Mouse (Mus musculus) embryonic facial prominence, embryonic 10.5 days (tissue): ENCODE results near the gene Fchsd2. TPM values are rescaled to one million over a fixed set of nuclear protein-coding genes. Genes with fewer than 3 reads are reported as not detected.

Source experiments
- DNase-seq: peaks from one replicate; pipeline ENCODE4 v3.0.0-alpha.2; 2017; ENCODE audit warnings: low spot score
- H3K27ac ChIP-seq: fragments of 300-500 bp; sonication (generic); replicated peaks from 2 replicates; pipeline ENCODE4 v1.5.1; 2016; ENCODE audit warnings: mild to moderate bottlenecking
- H3K27me3 ChIP-seq: fragments of 300-500 bp; sonication (generic); replicated peaks from 2 replicates; pipeline ENCODE4 v1.6.1; 2016; ENCODE audit warnings: low read depth, mild to moderate bottlenecking; ENCODE audit not compliant: poor library complexity, severe bottlenecking
- H3K36me3 ChIP-seq: fragments of 300-500 bp; sonication (generic); replicated peaks from 2 replicates; pipeline ENCODE4 v1.6.1; 2016; ENCODE audit warnings: mild to moderate bottlenecking, moderate library complexity
- H3K4me1 ChIP-seq: fragments of 300-500 bp; sonication (generic); 2 replicates; pipeline ENCODE4 v1.6.1; 2016
- H3K4me3 ChIP-seq: fragments of 300-500 bp; sonication (generic); 2 replicates; pipeline ENCODE4 v1.5.1; 2016; ENCODE audit warnings: mild to moderate bottlenecking, moderate library complexity
- H3K9me3 ChIP-seq: fragments of 300-500 bp; sonication (generic); 2 replicates; pipeline ENCODE4 v1.6.1; 2016; ENCODE audit warnings: mild to moderate bottlenecking
- WGBS: fragments of 180-500 bp; shearing (Covaris S2); methylation state at CpG from one replicate; pipeline ENCODE4 v1.1.7; 2016; 5-methylcytosine and 5-hydroxymethylcytosine counted together
- polyA plus RNA-seq: library from polyadenylated mRNA; unstranded; fragments of >200 nt; fragmentation: Nextera tagmentation; extraction: Ambion mirVana; gene quantifications from 2 replicates; pipeline ENCODE4 v1.2.1, GENCODE M21; 2016

Fchsd2 gene
- polyA plus RNA-seq, 1 experiment from 2014 or later: 20.9 TPM

DNA sequence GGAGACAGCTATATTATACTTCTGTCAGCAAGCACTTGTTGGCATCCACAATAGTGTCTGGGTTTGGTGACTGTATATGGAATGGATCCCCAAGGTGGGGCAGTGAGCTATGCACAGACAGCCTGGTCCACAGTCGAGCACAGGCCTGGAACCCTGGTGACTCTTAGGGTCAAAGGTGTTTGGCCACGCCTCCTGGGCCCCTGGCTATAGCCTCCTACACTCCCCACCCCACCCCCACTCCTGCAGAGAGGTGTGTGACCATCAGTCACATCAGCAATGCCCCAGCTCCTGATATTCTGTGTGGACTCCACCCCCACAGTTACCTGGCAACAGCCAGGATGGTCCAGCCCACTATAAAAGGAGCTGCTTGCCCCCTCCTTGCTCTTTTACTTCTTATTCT lies 73.9 kb downstream of the Fchsd2 start:
- WGBS: 40% methylated on average over 2 of the region's 2 CpGs
- Histone ChIP-seq H3K4me3 (no peak overlapping the region), H3K27me3 (no peaks in the 10 kb centered on the region), H3K4me1 (peaks cover 5% of the 10 kb centered on the region; the same call in 1 of the 2 replicates), H3K27ac (no peak overlapping the region), H3K9me3 (no peaks in the 10 kb centered on the region), H3K36me3 (no peaks in the 10 kb centered on the region; the same call in 1 of the 2 replicates)
- no peak for DNase-seq

DNA sequence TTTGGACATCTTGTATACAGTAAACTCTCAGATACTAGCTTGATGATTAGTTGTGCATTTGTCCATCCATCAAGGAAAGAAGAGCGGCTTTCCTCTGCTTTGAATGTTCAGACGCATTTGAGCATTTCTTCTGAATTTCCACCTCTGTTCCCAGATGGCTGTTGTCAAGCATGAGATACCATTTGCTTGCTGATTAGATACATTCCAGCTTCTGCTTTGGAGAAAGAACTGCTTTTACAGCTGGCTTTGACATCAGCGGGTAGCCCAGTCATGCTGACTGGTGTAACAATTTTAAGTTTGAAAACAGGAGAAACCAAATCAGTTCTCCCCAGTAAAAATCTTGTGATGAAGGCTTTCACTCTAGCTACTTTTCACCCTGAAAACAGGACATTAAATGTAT lies 77.8 kb downstream of the Fchsd2 start:
- no peak for DNase-seq
- Histone ChIP-seq H3K27me3 (no peaks in the 10 kb centered on the region), H3K27ac (no peak overlapping the region), H3K36me3 (no peaks in the 10 kb centered on the region; the same call in 1 of the 2 replicates), H3K4me3 (no peak overlapping the region), H3K4me1 (peaks cover 7% of the 10 kb centered on the region; the same call in 1 of the 2 replicates), H3K9me3 (no peaks in the 10 kb centered on the region)
- 52% methylated on average over 3 of the region's 3 CpGs for WGBS

DNA sequence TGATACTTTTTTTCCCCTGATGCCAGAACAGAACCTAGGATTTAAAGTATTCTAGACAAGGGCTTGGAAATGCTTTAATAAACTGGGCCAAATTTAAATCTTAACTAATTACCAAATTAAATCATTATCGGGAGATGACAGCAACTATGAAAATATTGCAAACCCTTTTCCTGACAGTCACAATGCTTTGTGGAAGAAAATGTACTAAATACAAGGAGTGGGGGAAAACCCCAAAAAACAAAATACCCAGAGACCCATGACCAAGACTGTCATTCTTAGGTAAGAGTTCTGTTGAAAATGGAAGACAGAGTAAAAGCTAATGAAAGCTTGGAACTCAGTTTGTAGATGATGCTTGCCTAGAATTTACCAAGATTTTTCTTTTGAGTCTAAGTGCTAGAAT lies 78.3 kb downstream of the Fchsd2 start:
- H3K4me3 ChIP-seq: no peak overlapping the region

DNA sequence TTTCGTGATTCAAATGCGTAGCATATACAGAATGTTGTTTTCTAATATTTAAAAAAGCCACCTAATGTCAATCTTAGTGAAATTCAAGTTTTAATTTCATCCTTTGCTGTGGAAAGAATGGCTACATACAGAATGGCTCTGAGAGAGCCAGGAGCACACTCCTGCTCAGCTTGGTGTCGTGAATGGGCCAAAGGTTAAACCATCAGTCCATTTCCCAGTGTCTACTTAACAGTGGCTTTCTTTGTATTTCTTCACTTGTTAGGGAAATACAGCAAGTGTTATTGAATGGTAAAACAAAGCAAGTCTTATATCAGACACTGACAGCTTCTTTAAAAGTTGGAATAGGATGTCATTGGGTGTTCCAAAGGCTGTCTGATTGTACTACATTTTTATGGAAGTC lies 80.7 kb downstream of the Fchsd2 start:
- no peaks in the 10 kb centered on the region; the same call in 1 of the 2 replicates for H3K36me3 ChIP-seq
- WGBS: 64% methylated on average over 3 of the region's 3 CpGs
- no peak for DNase-seq
- H3K27ac ChIP-seq: no peak overlapping the region
- 0 out of 2 replicates have a peak, but pooled peaks cover 2% of the 10 kb centered on the region for H3K4me1 ChIP-seq
- no peaks in the 10 kb centered on the region for H3K27me3 ChIP-seq
- H3K9me3 ChIP-seq: no peaks in the 10 kb centered on the region
- H3K4me3 ChIP-seq: no peak overlapping the region

More for the DNA sequence above, 78.3 kb downstream of the Fchsd2 start:
- DNase-seq: no peak
- 87% methylated on average over 1 of the region's 1 CpGs for WGBS
- H3K27ac ChIP-seq: no peak overlapping the region
- H3K36me3 ChIP-seq: no peaks in the 10 kb centered on the region; the same call in 1 of the 2 replicates
- H3K9me3 ChIP-seq: no peaks in the 10 kb centered on the region
- H3K4me1 ChIP-seq: peaks cover 7% of the 10 kb centered on the region; the same call in 1 of the 2 replicates
- no peaks in the 10 kb centered on the region for H3K27me3 ChIP-seq

DNA sequence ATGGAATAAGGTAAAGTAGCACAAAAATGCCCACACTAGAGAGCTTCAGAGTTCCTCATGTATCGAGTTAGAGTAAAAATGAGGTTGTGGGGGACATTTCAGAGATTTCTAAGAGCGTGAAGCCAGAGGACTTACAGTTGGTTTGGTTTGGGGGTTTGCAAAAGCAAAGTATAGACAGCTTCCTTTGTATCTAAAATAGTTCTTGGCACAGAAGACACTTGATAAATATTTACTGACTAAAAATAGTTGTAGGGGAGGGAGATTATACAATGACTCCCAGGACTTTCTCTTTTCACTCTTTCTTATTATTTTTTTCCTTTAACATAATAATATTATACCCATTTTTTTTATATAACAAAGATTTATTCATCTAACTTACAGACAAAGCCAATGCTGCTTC lies 86.1 kb downstream of the Fchsd2 start:
- no peak overlapping the region for H3K27ac ChIP-seq
- WGBS: 95% methylated on average over 2 of the region's 2 CpGs
- no peaks in the 10 kb centered on the region for H3K27me3 ChIP-seq
- no peaks in the 10 kb centered on the region for H3K9me3 ChIP-seq
- peaks cover 4% of the 10 kb centered on the region; the same call in 1 of the 2 replicates for H3K36me3 ChIP-seq
- H3K4me1 ChIP-seq: no peaks in the 10 kb centered on the region
- no peak overlapping the region for H3K4me3 ChIP-seq
- no peak for DNase-seq

DNA sequence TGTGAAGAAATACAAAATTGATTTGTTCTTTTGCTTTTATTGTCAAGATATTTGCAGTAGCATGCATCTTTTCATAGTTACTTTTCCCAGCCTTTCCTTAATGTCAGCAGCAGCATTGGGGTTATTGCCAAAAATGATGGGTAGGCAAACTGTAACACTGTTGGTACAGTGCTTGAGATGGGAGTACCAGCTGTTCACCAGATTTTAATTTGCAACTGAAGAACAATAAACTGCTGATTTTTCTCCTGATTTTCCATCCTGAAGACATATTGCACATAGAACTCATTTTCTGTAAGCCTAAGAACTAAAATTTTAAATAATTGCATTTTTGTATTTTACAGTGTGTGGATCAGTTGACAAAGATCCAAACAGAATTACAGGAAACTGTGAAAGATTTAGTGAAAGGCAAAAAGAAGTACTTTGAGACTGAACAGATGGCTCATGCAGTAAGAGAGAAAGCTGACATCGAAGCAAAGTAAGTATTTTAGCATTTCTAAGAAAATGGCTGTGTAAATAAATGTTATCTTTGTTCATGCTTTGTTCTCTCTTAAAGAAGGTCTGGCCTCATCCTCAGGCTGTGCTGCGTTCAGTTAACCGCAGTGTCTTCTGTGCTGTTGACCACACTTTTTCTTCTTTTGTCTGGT lies 98.8 kb downstream of the Fchsd2 start:
- Histone ChIP-seq H3K36me3 (peaks cover 28% of the 10 kb centered on the region), H3K27me3 (no peaks in the 10 kb centered on the region), H3K9me3 (no peaks in the 10 kb centered on the region), H3K4me1 (no peaks in the 10 kb centered on the region), H3K4me3 (no peak overlapping the region), H3K27ac (no peak overlapping the region)
- no peak for DNase-seq
- 93% methylated on average over 3 of the region's 3 CpGs for WGBS

DNA sequence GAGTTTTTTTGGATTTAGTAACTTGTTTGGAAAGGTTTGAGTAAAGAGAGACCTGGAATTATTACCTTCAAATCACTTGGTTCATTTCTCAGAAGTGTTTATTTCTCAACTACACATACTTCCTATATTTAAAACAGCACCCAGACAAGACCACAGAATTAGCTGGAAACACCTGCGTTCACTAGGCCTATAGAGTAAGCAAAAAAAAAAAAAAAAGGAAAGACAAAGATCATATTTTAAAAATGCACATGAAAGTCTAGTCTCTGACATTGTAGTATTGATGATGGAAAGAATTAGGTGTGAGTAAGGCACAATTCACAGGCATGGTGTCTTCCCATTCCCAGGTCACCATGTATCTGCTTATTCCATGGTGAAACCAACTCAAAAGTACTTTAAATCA lies 118.2 kb downstream of the Fchsd2 start:
- H3K27me3 ChIP-seq: no peaks in the 10 kb centered on the region
- no peak for DNase-seq
- 91% methylated on average over 1 of the region's 1 CpGs for WGBS
- no peaks in the 10 kb centered on the region for H3K4me1 ChIP-seq
- no peak overlapping the region for H3K4me3 ChIP-seq
- peaks cover 5% of the 10 kb centered on the region for H3K36me3 ChIP-seq
- no peak overlapping the region for H3K27ac ChIP-seq
- H3K9me3 ChIP-seq: no peaks in the 10 kb centered on the region

DNA sequence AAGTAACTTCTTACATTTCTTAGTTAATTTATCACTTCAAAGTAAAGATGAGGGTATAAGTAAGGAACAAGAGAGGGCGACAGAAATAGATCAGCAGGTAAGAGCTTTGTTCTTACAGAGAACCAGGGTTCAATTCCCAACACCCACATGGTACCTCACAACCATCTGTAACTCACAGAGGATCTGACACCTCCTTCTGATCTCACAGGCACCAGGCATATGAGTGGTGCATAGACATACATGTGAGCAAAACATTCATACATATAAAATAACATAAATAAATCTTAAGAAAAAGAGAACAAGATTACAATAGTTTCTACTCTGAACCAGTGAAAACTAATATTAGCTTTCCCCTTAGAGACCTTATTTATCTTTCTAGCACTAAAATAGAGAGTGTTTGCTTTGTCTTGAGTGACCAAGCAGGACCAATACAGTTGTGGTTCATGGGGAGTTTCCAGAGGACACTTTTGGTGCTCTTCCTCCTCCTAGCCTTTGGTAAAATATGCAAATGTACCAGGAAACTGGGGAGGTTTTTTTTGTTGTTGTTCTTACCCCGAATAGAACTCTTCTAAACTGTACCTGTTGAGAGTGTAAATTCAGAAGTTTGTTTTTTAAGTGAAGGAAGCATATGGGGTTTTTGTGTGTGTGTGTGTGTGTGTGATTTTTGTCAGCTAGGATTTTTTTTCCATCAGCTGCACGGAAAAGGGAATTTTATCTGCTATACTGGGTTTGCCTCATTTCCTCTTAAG lies 121.0 kb downstream of the Fchsd2 start:
- Histone ChIP-seq H3K27me3 (no peaks in the 10 kb centered on the region), H3K27ac (no peak overlapping the region), H3K9me3 (no peaks in the 10 kb centered on the region), H3K36me3 (peaks cover 5% of the 10 kb centered on the region), H3K4me3 (no peak overlapping the region), H3K4me1 (no peaks in the 10 kb centered on the region)
- DNase-seq: no peak
- 88% methylated on average over 3 of the region's 3 CpGs for WGBS

DNA sequence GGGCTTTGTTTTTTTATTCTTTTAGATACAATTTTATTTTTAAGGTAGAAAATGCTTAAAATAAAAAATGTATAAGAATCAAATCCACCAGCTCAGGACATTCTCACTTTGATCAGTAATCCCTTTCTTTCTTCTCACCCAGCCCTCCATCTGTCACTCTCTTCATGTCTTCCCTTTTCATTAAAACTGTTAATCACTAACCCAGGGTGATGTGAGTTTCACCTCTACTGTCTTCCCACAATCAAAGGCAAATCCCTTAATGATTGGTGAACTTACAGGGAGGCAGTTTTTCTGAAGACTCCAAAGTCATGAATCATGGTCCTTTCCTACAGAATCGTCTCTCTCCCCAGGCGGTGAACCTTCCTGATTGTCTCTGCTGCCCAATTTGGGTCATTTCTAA lies 124.1 kb downstream of the Fchsd2 start:
- WGBS: 92% methylated on average over 2 of the region's 2 CpGs
- no peak overlapping the region for H3K27ac ChIP-seq
- no peaks in the 10 kb centered on the region for H3K9me3 ChIP-seq
- H3K36me3 ChIP-seq: peaks cover 5% of the 10 kb centered on the region
- no peaks in the 10 kb centered on the region for H3K4me1 ChIP-seq
- DNase-seq: no peak
- no peaks in the 10 kb centered on the region for H3K27me3 ChIP-seq
- no peak overlapping the region for H3K4me3 ChIP-seq

DNA sequence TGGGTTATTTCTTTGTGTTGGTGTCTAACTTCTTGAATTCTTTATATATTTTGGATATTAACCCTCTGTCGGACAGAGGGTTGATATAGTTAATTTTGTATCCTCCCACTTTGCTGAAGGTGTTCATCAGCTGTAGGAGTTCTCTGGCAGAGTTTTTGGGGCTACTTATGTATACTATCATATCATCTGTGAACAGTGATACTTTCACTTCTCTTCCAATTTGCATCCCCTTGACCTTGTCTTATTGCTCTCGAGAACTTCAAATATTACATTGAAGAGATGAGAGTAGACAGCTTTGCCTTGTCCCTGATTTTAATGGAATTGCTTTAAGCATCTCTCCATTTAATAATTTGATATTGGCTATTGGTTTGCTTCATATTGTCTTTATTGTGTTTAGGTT lies 130.8 kb downstream of the Fchsd2 start:
- 90% methylated on average over 2 of the region's 2 CpGs for WGBS
- H3K4me3 ChIP-seq: no peak overlapping the region

DNA sequence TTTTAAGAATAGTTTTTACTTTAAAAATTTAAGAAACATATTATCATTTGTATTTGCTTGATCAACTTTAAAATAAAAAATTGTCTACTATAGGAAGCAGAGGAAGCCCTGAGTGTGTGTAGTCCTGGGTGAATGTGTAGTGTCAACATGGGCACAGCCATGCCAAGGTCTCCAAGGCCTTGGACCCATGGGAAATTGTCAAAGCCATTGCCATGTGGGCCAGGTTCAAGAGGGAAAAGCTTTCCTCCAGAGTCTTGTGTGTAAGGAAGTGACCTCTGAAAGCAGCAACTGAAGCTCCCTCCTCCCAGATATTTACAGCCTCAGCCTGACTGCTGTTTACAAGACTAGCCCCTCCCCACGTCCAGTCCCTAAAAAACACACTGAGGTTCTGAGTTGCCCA lies 136.7 kb downstream of the Fchsd2 start:
- H3K4me1 ChIP-seq: 0 out of 2 replicates have a peak, but pooled peaks cover 4% of the 10 kb centered on the region
- H3K9me3 ChIP-seq: no peaks in the 10 kb centered on the region
- no peaks in the 10 kb centered on the region for H3K36me3 ChIP-seq
- H3K4me3 ChIP-seq: no peak overlapping the region
- no peak for DNase-seq
- no peak overlapping the region for H3K27ac ChIP-seq
- WGBS: 79% methylated on average over 1 of the region's 1 CpGs
- no peaks in the 10 kb centered on the region for H3K27me3 ChIP-seq

More for the DNA sequence above, 130.8 kb downstream of the Fchsd2 start:
- no peak overlapping the region for H3K27ac ChIP-seq
- H3K9me3 ChIP-seq: no peaks in the 10 kb centered on the region
- H3K36me3 ChIP-seq: no peaks in the 10 kb centered on the region
- DNase-seq: no peak
- H3K4me1 ChIP-seq: no peaks in the 10 kb centered on the region
- H3K27me3 ChIP-seq: no peaks in the 10 kb centered on the region

DNA sequence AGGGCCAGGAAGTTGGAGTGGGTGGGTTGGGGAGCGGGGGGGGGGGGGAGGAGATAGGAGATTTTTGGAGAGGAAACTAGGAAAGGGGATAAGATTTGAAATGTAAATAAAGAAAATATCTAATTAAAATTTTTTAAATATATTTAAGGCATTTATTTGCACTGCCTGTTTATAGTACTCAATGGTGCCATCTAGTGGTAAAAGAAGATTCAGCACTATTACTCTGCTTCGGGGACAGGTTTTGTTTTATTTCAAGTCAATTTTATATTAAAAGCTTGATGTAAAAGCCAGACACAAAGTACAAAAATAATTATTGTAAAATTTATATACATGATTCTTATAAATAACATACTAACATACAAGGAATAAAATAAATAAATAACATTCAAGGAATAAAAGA lies 138.8 kb downstream of the Fchsd2 start:
- WGBS: 54% methylated on average over 2 of the region's 2 CpGs
- H3K4me1 ChIP-seq: 0 out of 2 replicates have a peak, but pooled peaks cover 4% of the 10 kb centered on the region
- peaks cover 5% of the 10 kb centered on the region for H3K36me3 ChIP-seq
- no peaks in the 10 kb centered on the region for H3K27me3 ChIP-seq
- H3K4me3 ChIP-seq: no peak overlapping the region
- no peak for DNase-seq
- no peak overlapping the region for H3K27ac ChIP-seq
- H3K9me3 ChIP-seq: no peaks in the 10 kb centered on the region

DNA sequence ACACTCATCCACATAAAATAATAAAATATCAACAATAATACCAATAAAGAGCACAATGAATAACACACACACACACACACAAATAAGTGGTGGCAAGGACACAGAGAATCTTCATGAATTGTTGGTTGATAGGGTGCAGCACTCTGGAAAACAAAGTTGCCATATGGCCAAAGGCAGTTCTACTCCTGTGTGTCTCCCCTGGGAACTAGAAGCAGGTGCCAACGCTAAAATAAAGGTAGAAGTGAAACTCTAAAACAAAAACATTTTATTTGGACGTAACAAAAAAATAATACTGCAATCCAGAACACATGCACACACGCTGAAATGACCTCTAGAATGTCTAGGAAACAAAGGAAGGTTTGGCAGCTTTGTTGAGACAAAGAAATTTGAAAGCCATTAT lies 140.1 kb downstream of the Fchsd2 start:
- Histone ChIP-seq H3K4me3 (no peak overlapping the region), H3K27ac (no peak overlapping the region), H3K27me3 (no peaks in the 10 kb centered on the region), H3K9me3 (no peaks in the 10 kb centered on the region), H3K36me3 (peaks cover 5% of the 10 kb centered on the region), H3K4me1 (0 out of 2 replicates have a peak, but pooled peaks cover 4% of the 10 kb centered on the region)
- WGBS: 83% methylated on average over 3 of the region's 3 CpGs
- no peak for DNase-seq
